Mouse (Mus musculus): Measurements from ENCODE around the gene Tmem33.

The Tmem33 gene

GRCm38 (mm10) chr5:67324032-67324431 lies 63.7 kb downstream of the Tmem33 start:
- no peak for DNase-seq

DNA sequence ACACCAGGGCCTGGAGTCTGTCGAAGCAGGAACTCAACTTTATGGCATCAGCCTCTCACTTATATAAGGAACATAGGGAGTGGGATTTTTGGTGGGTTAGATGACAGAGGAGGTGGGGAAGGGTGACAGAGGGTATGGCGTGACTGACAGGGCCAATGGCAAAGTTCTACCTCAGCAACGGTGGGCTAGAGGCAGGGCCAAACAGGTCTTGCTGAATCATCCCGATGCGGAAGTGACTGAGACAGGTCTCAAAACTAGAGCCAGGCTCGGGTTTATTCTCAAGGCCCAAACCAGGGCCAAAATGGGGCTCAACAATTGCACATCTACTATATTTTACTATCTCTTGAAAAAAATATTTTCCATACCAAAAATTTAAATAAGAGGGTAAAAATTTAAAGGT lies 80.4 kb downstream of the Tmem33 start:
- no peak for DNase-seq

All from cerebellum, postnatal 14 days (tissue).